3 mouse cellular contexts compared by ENCODE assay signal in genomic region chr7:4572361-4572760, GRCm38 (mm10). TPM values are rescaled to one million over a fixed set of nuclear protein-coding genes. Genes with fewer than 3 reads are reported as not detected.
"Had no signal": no experiment of that assay in that cellular context is flagged by ENCODE, and none has a peak within 500 bp of the region (broad histone marks: within the 10 kb centered on the region; RNA-seq: fewer than 3 reads in every experiment).

No protein-coding gene starts in this region.

RNA-seq across cellular contexts. Expression of gene Syt5, which starts 25.0 kb away (rescaled TPM):
- total RNA-seq: liver, adult 2 months had no signal

RNA-seq across cellular contexts. Expression of gene Ptprh, which starts 31.5 kb away (rescaled TPM):
- total RNA-seq: megakaryocyte-erythroid progenitor cell, adult 5-6 weeks had no signal

RNA-seq across cellular contexts. Expression of gene Tnni3, which starts 48.3 kb away (rescaled TPM):
- total RNA-seq: left cerebral cortex, postnatal 10 days; liver, adult 2 months had no signal
